Mouse (Mus musculus): ENCODE data around the gene Apoc2.

- no peak for TF ChIP-seq ZNF384 (IDR thresholded peaks at IDR 0.05; ENCODE audit: low read depth, low read length)
- TF ChIP-seq MAFK (IDR thresholded peaks at IDR 0.05; ENCODE audit: insufficient read depth, low read depth, low read length) = no peak
- TF ChIP-seq HCFC1 (IDR thresholded peaks at IDR 0.05; ENCODE audit: borderline replicate concordance, insufficient read depth, low read length) = no peak
- no peak for TF ChIP-seq ZC3H11A (IDR thresholded peaks at IDR 0.05; ENCODE audit: borderline replicate concordance, low read depth, low read length)
- TF ChIP-seq CHD2 (IDR thresholded peaks at IDR 0.05; ENCODE audit: low read depth, low read length) = no peak
Observed at GRCm38 (mm10) chr7:19699827-19700148, 22.0 kb upstream of the Apoc2 start.

Measured in ES-E14 (cell line).